Mouse (Mus musculus) fibroblast of lung, adult 2 months (primary cell): ENCODE data around the gene Usp49.
A peak's percentile ranks its signal among the peaks of the same experiment; 100 is the strongest.
"Not testable (repeated sequence)": the region's sequence is repeated elsewhere in the genome, so short reads cannot be mapped to it uniquely, and the experiment has no call there.

Experiments
- DNase-seq: peaks from one replicate; pipeline ENCODE4 v3.0.0-alpha.2; 2011; ENCODE audit warnings: low read depth

Usp49 gene

GRCm38 (mm10) chr17:47610849-47611660 lies 19.4 kb upstream of the Usp49 start, which contains the start of the genes Bysl, Med20 and Gm20517:
Gene Bysl (minus strand): TSS chr17:47611492.
Gene Med20 (plus strand): TSS chr17:47611582.
Gene Gm20517 (plus strand): TSS chr17:47611589.
- DNase-seq = peak; percentile 86

- DNase-seq = no peak
Measured at GRCm38 (mm10) chr17:47611661-47611982, 18.9 kb upstream of the Usp49 start.

- DNase-seq = no peak
Measured at GRCm38 (mm10) chr17:47614018-47614417, 16.5 kb upstream of the Usp49 start.

GRCm38 (mm10) chr17:47616119-47616518 lies 14.4 kb upstream of the Usp49 start:
- no peak for DNase-seq

GRCm38 (mm10) chr17:47616652-47617051 lies 13.8 kb upstream of the Usp49 start:
- no peak for DNase-seq

- DNase-seq = no peak
Measured at GRCm38 (mm10) chr17:47617605-47618307, 12.7 kb upstream of the Usp49 start.

GRCm38 (mm10) chr17:47618556-47619311 lies 11.8 kb upstream of the Usp49 start:
- DNase-seq = no peak

GRCm38 (mm10) chr17:47622912-47623554 lies 7.5 kb upstream of the Usp49 start:
- DNase-seq = no peak

GRCm38 (mm10) chr17:47624572-47624971 lies 5.9 kb upstream of the Usp49 start:
- DNase-seq = not testable (repeated sequence)

- no peak for DNase-seq
Measured at GRCm38 (mm10) chr17:47625088-47625487, 5.4 kb upstream of the Usp49 start.

GRCm38 (mm10) chr17:47626031-47626430 lies 4.5 kb upstream of the Usp49 start:
- no peak for DNase-seq

- DNase-seq = no peak
Measured at GRCm38 (mm10) chr17:47627791-47628190, 2.7 kb upstream of the Usp49 start.

GRCm38 (mm10) chr17:47628851-47629676 lies 1.4 kb upstream of the Usp49 start:
- peak; percentile 67 for DNase-seq

GRCm38 (mm10) chr17:47629717-47630677 lies 493 bp upstream of the Usp49 start:
- no peak for DNase-seq

- no peak for DNase-seq
Measured at GRCm38 (mm10) chr17:47632181-47632840, 1.8 kb downstream of the Usp49 start.

GRCm38 (mm10) chr17:47633999-47634770 lies 3.7 kb downstream of the Usp49 start:
- no peak for DNase-seq

GRCm38 (mm10) chr17:47642992-47643391 lies 12.5 kb downstream of the Usp49 start:
- DNase-seq = no peak

GRCm38 (mm10) chr17:47646683-47647082 lies 16.2 kb downstream of the Usp49 start:
- peak; percentile 41 for DNase-seq

GRCm38 (mm10) chr17:47648966-47649365 lies 18.5 kb downstream of the Usp49 start:
- no peak for DNase-seq
